Mouse (Mus musculus) activated CD4-positive, CD25-positive, alpha-beta regulatory T cell, adult 4 months (primary cell): ENCODE measurements at regions not wholly inside any gene's neighbourhood (a gene's known extent, or its start where the extent isn't known, plus 50 kb on each side); places are given as distances from the start of the nearest gene placed in this dataset.

Experiments
- ATAC-seq: one replicate; pipeline ENCODE4 v1.8.0; 2017

- ATAC-seq = peak; percentile 94
Observed at GRCm38 (mm10) chr7:31208237-31209054, 52.8 kb upstream of the Gramd1a start.

DNA sequence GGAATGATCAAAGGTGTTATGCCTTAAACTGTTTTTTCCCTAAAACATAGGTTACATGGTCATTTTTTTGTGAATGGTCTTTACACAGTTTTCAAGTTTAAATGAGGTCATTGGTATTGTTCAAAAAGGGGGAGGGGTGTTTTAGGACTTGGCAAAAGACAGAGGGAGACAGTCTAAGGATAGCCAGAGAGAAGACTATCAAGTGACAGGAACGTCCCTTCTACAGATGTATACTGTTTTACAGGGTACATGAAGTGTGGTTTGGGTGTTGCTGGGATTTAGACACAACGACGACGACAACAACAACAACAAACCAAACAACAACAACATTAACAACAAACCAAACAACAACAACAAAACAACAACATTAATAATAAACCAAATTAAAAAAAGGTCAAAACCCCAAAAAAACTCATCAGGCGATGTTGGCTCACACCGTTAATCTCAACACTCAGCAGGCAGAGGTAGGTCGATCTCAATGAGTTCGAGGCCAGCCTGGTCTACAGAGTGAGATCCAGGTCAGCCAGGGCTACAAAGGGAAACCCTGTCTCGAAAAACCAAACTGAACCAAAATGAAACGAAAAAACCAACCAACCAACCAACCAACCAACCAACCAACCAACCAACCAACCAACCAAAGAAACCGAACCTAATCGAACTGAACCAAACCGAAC lies 52.0 kb upstream of the Gramd1a start:
- no peak for ATAC-seq
